Mouse (Mus musculus) liver, postnatal 0 days (tissue): ENCODE data around the gene Kif26b.

Experiments used
- CTCF ChIP-seq: sonication (generic); IDR thresholded peaks from 2 replicates; pipeline ENCODE4 v1.5.1; 2016; ENCODE audit warnings: antibody characterized with exemption, low read depth
- EP300 ChIP-seq: IDR thresholded peaks from 2 replicates; pipeline ENCODE4 v1.6.1; 2016; ENCODE audit warnings: antibody characterized with exemption, low read depth, mild to moderate bottlenecking

GRCm38 (mm10) chr1:178892376-178892775, 363.5 kb downstream of the Kif26b start:
- no peak for TF ChIP-seq CTCF
- TF ChIP-seq EP300: no peak
